Mouse (Mus musculus) brain, embryonic 14.5 days (tissue): ENCODE results near the gene Ptprj.

Experiments used
- CTCF ChIP-seq: fragments of 200-500 bp; IDR thresholded peaks from 2 replicates; pipeline ENCODE4 v1.5.1; 2012; ENCODE audit warnings: inconsistent platforms, mild to moderate bottlenecking, moderate library complexity, borderline replicate concordance; ENCODE audit not compliant: insufficient read depth, insufficient read length; ENCODE audit errors: extremely low read depth
- POLR2A ChIP-seq: fragments of 200-500 bp; IDR thresholded peaks from 2 replicates; pipeline ENCODE4 v1.6.1; 2012; ENCODE audit warnings: mild to moderate bottlenecking, inconsistent platforms, borderline replicate concordance; ENCODE audit not compliant: poor library complexity, insufficient read depth, insufficient read length, severe bottlenecking; ENCODE audit errors: extremely low read depth

GRCm38 (mm10) chr2:90575116-90575515, 5.3 kb downstream of the Ptprj start:
- TF ChIP-seq CTCF (no peak), POLR2A (no peak)
